Mouse (Mus musculus): ENCODE results near the gene Fyttd1. TPM values are rescaled to one million over a fixed set of nuclear protein-coding genes. Genes with fewer than 3 reads are reported as not detected.

Fyttd1 gene
- 102 and 109 TPM in 2 replicates for polyA plus RNA-seq (2015; fragmentation: Nextera tagmentation; extraction: Ambion mirVana)

DNA sequence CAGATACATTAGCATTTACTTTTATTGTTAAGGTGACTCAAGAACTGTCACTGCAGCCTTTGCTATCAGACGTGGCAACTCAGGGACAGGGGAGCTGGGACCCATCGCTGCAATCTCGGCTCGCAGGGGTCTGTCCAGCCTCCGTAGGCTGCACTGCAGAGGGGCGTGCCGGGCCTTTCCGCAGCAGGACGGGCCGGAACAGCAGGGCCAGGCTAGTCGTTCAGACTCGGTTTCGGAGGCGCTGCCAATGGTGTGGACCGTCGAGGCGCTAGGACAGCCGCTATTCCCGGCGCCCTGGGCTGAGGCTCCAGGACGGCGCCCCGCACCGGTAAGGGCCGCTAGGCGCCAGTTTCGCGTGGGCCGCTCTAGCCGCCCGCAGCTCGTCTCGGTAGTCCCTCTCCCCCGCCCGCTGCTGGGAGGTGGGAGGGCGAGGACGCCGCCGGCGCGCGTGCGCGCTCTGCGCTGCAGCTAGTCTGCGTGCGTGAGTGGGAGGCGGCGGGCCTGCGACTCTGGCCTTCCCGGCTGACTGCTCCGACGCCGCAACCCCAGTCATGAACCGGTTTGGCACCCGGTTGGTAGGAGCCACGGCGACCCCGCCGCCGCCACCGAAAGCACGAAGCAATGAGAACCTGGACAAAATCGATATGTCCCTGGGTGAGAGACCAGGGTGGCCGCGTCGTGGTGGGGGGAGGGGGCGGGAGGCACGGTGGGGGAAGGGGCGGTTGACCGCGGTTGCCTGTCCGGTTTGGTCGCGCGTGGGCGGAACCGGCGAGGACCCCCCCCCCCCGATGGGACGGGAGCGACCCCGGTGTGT, at the start of gene Fyttd1, which contains the start of gene Rubcn:
Gene Fyttd1 (plus strand): TSS at position 158 of the 814 bp plus-strand sequence.
Gene Rubcn (minus strand): TSS at position 424 of the 814 bp plus-strand sequence.
- no peaks in the 10 kb centered on the region for H3K27me3 ChIP-seq (ENCODE audit: insufficient read depth, low read length)
- H3K4me1 ChIP-seq (ENCODE audit: insufficient read depth, low read length): peaks cover 14% of the 10 kb centered on the region
- no peaks in the 10 kb centered on the region for H3K36me3 ChIP-seq (ENCODE audit: insufficient read depth, low read length)
- no peaks in the 10 kb centered on the region for H3K9me3 ChIP-seq (ENCODE audit: low read length)
- peak; percentile 97 for ATAC-seq (ENCODE audit: low FRiP score, low TSS enrichment)
- 0% methylated on average over 62 of the region's 83 CpGs for whole genome bisulfite sequencing
- peak within 1 kb of the TSS; percentile 98 for H3K4me3 ChIP-seq (ENCODE audit: low read length)
- H3K27ac ChIP-seq (ENCODE audit: low read length): peak within 1 kb of the TSS; percentile 90
- peak within 1 kb of the TSS; percentile 78 for H3K4me2 ChIP-seq (replicated peaks; ENCODE audit: low read depth, low read length)
- H3K9ac ChIP-seq (replicated peaks; ENCODE audit: low read length): peak within 1 kb of the TSS; percentile 92

DNA sequence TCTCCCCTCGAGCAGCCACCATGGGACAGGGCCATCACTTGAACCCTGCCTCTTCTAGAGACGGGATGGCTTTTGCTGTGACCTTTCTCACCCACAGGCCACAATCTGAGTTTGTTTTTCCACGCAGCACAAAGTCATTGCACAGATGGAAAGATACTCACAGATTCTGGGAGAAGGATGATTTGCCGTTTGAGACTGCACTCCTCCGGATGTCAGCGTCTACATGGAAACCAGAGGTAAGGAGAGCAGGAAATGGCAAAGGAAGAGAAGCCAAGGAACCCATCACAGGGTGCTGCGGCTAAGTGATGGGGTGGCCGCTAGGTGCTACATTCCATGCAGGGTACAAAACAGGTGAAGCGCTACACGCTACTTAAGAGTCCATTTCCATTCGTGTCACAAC, 48.2 kb upstream of the Fyttd1 start:
- WGBS: 67% methylated on average over 11 of the region's 11 CpGs

GRCm38 (mm10) chr16:32831501-32831900, 45.8 kb upstream of the Fyttd1 start:
- no peak overlapping the region for H3K27ac ChIP-seq (ENCODE audit: low read length)
- H3K27me3 ChIP-seq (ENCODE audit: insufficient read depth, low read length): no peaks in the 10 kb centered on the region
- WGBS: 80% methylated on average over 4 of the region's 4 CpGs
- ATAC-seq (ENCODE audit: low FRiP score, low TSS enrichment): no peak
- H3K9me3 ChIP-seq (ENCODE audit: low read length): no peaks in the 10 kb centered on the region
- peaks cover 24% of the 10 kb centered on the region for H3K36me3 ChIP-seq (ENCODE audit: insufficient read depth, low read length)
- H3K4me1 ChIP-seq (ENCODE audit: insufficient read depth, low read length): no peaks in the 10 kb centered on the region
- no peak overlapping the region for H3K4me2 ChIP-seq (replicated peaks; ENCODE audit: low read depth, low read length)
- no peak overlapping the region for H3K4me3 ChIP-seq (ENCODE audit: low read length)
- no peak overlapping the region for H3K9ac ChIP-seq (replicated peaks; ENCODE audit: low read length)

More for the DNA sequence above, 48.2 kb upstream of the Fyttd1 start:
- Histone ChIP-seq H3K9me3 (ENCODE audit: low read length) (no peaks in the 10 kb centered on the region), H3K4me1 (ENCODE audit: insufficient read depth, low read length) (no peaks in the 10 kb centered on the region), H3K27me3 (ENCODE audit: insufficient read depth, low read length) (no peaks in the 10 kb centered on the region), H3K27ac (ENCODE audit: low read length) (no peak overlapping the region), H3K9ac (replicated peaks; ENCODE audit: low read length) (no peak overlapping the region), H3K4me3 (ENCODE audit: low read length) (no peak overlapping the region), H3K36me3 (ENCODE audit: insufficient read depth, low read length) (peaks cover 28% of the 10 kb centered on the region), H3K4me2 (replicated peaks; ENCODE audit: low read depth, low read length) (no peak overlapping the region)
- ATAC-seq (ENCODE audit: low FRiP score, low TSS enrichment): no peak

DNA sequence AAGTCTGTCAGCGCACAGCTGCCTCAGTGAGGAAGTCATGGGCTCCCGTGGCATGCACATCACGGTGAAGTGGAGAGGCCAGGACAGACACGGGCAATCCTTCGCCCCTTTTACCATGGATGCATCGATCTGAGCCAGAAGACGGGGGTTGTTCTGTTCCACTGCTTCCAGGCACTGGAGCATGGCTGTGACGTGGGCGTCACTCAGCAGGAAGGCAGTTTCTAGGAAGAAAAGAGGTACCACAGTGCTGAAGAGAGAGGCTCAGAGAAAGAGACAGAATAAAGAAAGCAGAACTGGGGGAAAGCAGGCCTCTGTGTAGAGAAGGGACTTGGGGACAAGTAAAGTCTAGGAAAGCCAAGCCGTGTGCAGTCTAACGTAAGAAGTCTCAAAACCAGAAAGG, 30.2 kb upstream of the Fyttd1 start:
- 86% methylated on average over 11 of the region's 11 CpGs for WGBS
- no peaks in the 10 kb centered on the region for H3K27me3 ChIP-seq (ENCODE audit: insufficient read depth, low read length)
- H3K9me3 ChIP-seq (ENCODE audit: low read length): no peaks in the 10 kb centered on the region
- no peak overlapping the region for H3K9ac ChIP-seq (replicated peaks; ENCODE audit: low read length)
- no peak for ATAC-seq (ENCODE audit: low FRiP score, low TSS enrichment)
- no peak overlapping the region for H3K4me3 ChIP-seq (ENCODE audit: low read length)
- no peaks in the 10 kb centered on the region for H3K4me1 ChIP-seq (ENCODE audit: insufficient read depth, low read length)
- H3K36me3 ChIP-seq (ENCODE audit: insufficient read depth, low read length): peaks cover 65% of the 10 kb centered on the region
- H3K27ac ChIP-seq (ENCODE audit: low read length): no peak overlapping the region
- H3K4me2 ChIP-seq (replicated peaks; ENCODE audit: low read depth, low read length): no peak overlapping the region

DNA sequence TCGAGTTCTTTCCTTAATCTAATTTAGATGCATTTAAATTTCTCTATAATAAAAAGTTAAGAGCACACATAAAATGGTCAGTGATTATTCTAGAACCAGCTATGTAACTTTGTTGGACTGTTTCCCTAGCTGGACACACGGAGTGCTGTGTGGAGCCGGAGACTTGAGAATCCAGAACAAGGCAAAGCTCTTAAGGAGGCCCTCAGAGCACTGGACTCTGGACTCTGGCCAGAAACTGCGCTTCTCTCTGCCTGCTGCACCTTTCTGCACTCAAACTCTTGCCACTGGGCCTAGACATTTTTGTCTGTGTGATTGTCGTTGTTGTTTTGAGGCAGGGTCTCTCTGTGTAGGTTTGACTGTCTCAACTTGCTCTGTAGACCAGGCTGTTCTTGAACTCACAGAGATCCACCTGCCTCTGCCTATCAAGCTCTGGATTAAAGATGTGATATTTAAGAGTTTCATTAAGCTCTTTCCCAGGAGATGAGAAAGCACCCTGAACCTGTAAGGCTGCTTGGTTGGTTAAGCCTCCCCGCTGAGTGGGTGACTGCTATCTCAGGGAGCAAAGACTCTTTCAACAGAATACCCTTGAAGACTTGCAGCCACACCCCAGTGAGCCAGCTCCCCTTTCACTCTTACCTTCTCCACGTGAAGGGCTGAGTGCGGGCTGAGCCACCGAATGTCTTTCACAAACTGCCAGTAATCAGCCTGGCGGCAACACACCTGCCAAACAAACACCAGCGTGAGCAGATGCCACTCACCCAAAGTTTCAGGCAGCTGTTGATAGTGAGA, 28.1 kb upstream of the Fyttd1 start:
- WGBS: 90% methylated on average over 11 of the region's 11 CpGs
- Histone ChIP-seq H3K36me3 (ENCODE audit: insufficient read depth, low read length) (peaks cover 53% of the 10 kb centered on the region), H3K9ac (replicated peaks; ENCODE audit: low read length) (no peak overlapping the region)

GRCm38 (mm10) chr16:32853492-32854049, 23.7 kb upstream of the Fyttd1 start:
- Histone ChIP-seq H3K4me2 (replicated peaks; ENCODE audit: low read depth, low read length) (no peak overlapping the region), H3K4me1 (ENCODE audit: insufficient read depth, low read length) (no peaks in the 10 kb centered on the region), H3K9me3 (ENCODE audit: low read length) (no peaks in the 10 kb centered on the region), H3K27me3 (ENCODE audit: insufficient read depth, low read length) (no peaks in the 10 kb centered on the region), H3K9ac (replicated peaks; ENCODE audit: low read length) (no peak overlapping the region), H3K4me3 (ENCODE audit: low read length) (no peak overlapping the region), H3K36me3 (ENCODE audit: insufficient read depth, low read length) (peaks cover 18% of the 10 kb centered on the region), H3K27ac (ENCODE audit: low read length) (peak overlapping the region; percentile 76)
- WGBS: 71% methylated on average over 13 of the region's 13 CpGs
- 0 out of 2 replicates have a peak, but pooled peaks have one; percentile 42 for ATAC-seq (ENCODE audit: low FRiP score, low TSS enrichment)

More for the DNA sequence above, 28.1 kb upstream of the Fyttd1 start:
- no peaks in the 10 kb centered on the region for H3K27me3 ChIP-seq (ENCODE audit: insufficient read depth, low read length)
- ATAC-seq (ENCODE audit: low FRiP score, low TSS enrichment): no peak
- H3K9me3 ChIP-seq (ENCODE audit: low read length): no peaks in the 10 kb centered on the region
- H3K4me2 ChIP-seq (replicated peaks; ENCODE audit: low read depth, low read length): no peak overlapping the region
- no peaks in the 10 kb centered on the region for H3K4me1 ChIP-seq (ENCODE audit: insufficient read depth, low read length)
- H3K4me3 ChIP-seq (ENCODE audit: low read length): no peak overlapping the region
- no peak overlapping the region for H3K27ac ChIP-seq (ENCODE audit: low read length)

DNA sequence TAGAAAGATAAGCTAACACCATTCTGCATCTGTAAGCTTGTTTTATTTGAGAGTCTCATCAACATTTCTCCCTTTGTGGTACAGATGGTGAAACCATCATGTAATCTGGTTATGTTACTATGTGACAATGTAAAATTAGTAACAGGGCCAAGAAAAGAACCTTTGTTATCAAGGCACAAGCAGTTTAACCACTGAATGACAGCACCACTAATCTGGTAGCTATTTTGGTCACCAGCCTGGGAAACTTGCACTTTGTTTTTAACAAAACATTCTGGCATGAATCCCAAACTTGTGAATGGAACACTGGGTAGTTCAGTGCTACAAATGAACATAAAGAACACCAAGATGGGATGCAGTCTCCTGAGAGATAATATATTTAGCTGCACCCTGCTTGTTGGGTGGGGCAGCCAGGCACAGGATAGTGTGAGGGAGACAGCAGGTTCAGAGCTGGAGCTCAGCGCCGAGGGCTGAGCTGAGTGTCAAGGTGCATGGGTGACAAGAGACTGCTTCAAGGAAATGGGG, 23.2 kb upstream of the Fyttd1 start:
- Histone ChIP-seq H3K9me3 (ENCODE audit: low read length) (no peaks in the 10 kb centered on the region), H3K9ac (replicated peaks; ENCODE audit: low read length) (no peak overlapping the region), H3K4me3 (ENCODE audit: low read length) (no peak overlapping the region), H3K27me3 (ENCODE audit: insufficient read depth, low read length) (no peaks in the 10 kb centered on the region), H3K4me1 (ENCODE audit: insufficient read depth, low read length) (0 out of 2 replicates have a peak, but pooled peaks cover 4% of the 10 kb centered on the region), H3K4me2 (replicated peaks; ENCODE audit: low read depth, low read length) (no peak overlapping the region), H3K36me3 (ENCODE audit: insufficient read depth, low read length) (peaks cover 14% of the 10 kb centered on the region), H3K27ac (ENCODE audit: low read length) (peak overlapping the region; percentile 76)
- WGBS: 87% methylated on average over 2 of the region's 2 CpGs
- no peak for ATAC-seq (ENCODE audit: low FRiP score, low TSS enrichment)

- Histone ChIP-seq H3K9ac (replicated peaks; ENCODE audit: low read length) (no peak overlapping the region), H3K27ac (ENCODE audit: low read length) (no peak overlapping the region), H3K36me3 (ENCODE audit: insufficient read depth, low read length) (peaks cover 7% of the 10 kb centered on the region; the same call in 1 of the 2 replicates), H3K9me3 (ENCODE audit: low read length) (no peaks in the 10 kb centered on the region), H3K4me1 (ENCODE audit: insufficient read depth, low read length) (0 out of 2 replicates have a peak, but pooled peaks cover 4% of the 10 kb centered on the region), H3K4me2 (replicated peaks; ENCODE audit: low read depth, low read length) (no peak overlapping the region), H3K4me3 (ENCODE audit: low read length) (no peak overlapping the region), H3K27me3 (ENCODE audit: insufficient read depth, low read length) (no peaks in the 10 kb centered on the region)
- 81% methylated on average over 3 of the region's 3 CpGs for WGBS
- no peak for ATAC-seq (ENCODE audit: low FRiP score, low TSS enrichment)
Observed at GRCm38 (mm10) chr16:32856751-32857150, 20.5 kb upstream of the Fyttd1 start.

GRCm38 (mm10) chr16:32858356-32858755, 18.9 kb upstream of the Fyttd1 start:
- Histone ChIP-seq H3K36me3 (ENCODE audit: insufficient read depth, low read length) (peaks cover 4% of the 10 kb centered on the region; the same call in 1 of the 2 replicates), H3K4me1 (ENCODE audit: insufficient read depth, low read length) (0 out of 2 replicates have a peak, but pooled peaks cover 4% of the 10 kb centered on the region), H3K9me3 (ENCODE audit: low read length) (no peaks in the 10 kb centered on the region), H3K4me2 (replicated peaks; ENCODE audit: low read depth, low read length) (no peak overlapping the region), H3K27ac (ENCODE audit: low read length) (peak overlapping the region; percentile 39; the same call in 1 of the 2 replicates), H3K9ac (replicated peaks; ENCODE audit: low read length) (no peak overlapping the region), H3K27me3 (ENCODE audit: insufficient read depth, low read length) (no peaks in the 10 kb centered on the region), H3K4me3 (ENCODE audit: low read length) (no peak overlapping the region)
- WGBS: 60% methylated on average over 4 of the region's 4 CpGs
- ATAC-seq (ENCODE audit: low FRiP score, low TSS enrichment): no peak

Measured in kidney, embryonic 16.5 days (tissue).